Mouse (Mus musculus) CH12.LX (cell line): ENCODE measurements around the gene Fancd2. TPM values are rescaled to one million over a fixed set of nuclear protein-coding genes. Genes with fewer than 3 reads are reported as not detected.

Source experiments
- DNase-seq: peaks from one replicate; pipeline ENCODE4 v3.0.0-alpha.2; 2013; ENCODE audit errors: extremely low read depth
- H3K27ac ChIP-seq: 2 replicates; pipeline ENCODE4 v1.5.1; 2012; ENCODE audit warnings: low read depth, mild to moderate bottlenecking, control low read depth, moderate library complexity; ENCODE audit not compliant: insufficient read depth
- H3K27me3 ChIP-seq: replicated peaks from 2 replicates; pipeline ENCODE3; 2012; ENCODE audit warnings: inconsistent platforms
- H3K36me3 ChIP-seq, 2 experiments: replicated peaks in 1 of 2; 2 replicates each; pipeline versions ENCODE3 to v1.6.1; 2012; ENCODE audit warnings: inconsistent platforms in 1 of 2, low read length in 1 of 2, mild to moderate bottlenecking in 1 of 2, mixed read lengths in 1 of 2, moderate library complexity in 1 of 2; ENCODE audit not compliant: control insufficient read depth in 1 of 2, insufficient read depth in 1 of 2
- H3K4me1 ChIP-seq, 2 experiments: 2 replicates each; pipeline ENCODE4 v1.6.1; 2012; ENCODE audit warnings: inconsistent platforms in 1 of 2, moderate library complexity in 1 of 2; ENCODE audit not compliant: insufficient read depth in 2 of 2, control insufficient read depth in 1 of 2
- H3K4me2 ChIP-seq: 2 replicates; pipeline ENCODE4 v1.6.1; 2012; ENCODE audit warnings: low read depth, mild to moderate bottlenecking, control low read depth; ENCODE audit not compliant: poor library complexity, insufficient read depth, severe bottlenecking
- H3K4me3 ChIP-seq, 3 experiments: fragments of 150-350 bp in 1 of 3; sonication (generic) in 1 of 3; replicated peaks in 1 of 3; 2 replicates each; pipeline versions ENCODE3 to v1.5.1; 2011 to 2012; ENCODE audit warnings: low read depth in 2 of 3, low read length in 2 of 3, mild to moderate bottlenecking in 2 of 3, moderate library complexity in 2 of 3, control low read depth in 1 of 3, improper control_type of control experiment in 1 of 3, inconsistent platforms in 1 of 3, mixed read lengths in 1 of 3; ENCODE audit not compliant: poor library complexity in 1 of 3
- H3K79me2 ChIP-seq: replicated peaks from 2 replicates; pipeline ENCODE4 v1.6.1; 2012; ENCODE audit warnings: mild to moderate bottlenecking, moderate library complexity; ENCODE audit not compliant: control insufficient read depth, poor library complexity, insufficient read depth, severe bottlenecking; ENCODE audit errors: extremely low read depth
- H3K9ac ChIP-seq: 2 replicates; pipeline ENCODE4 v1.6.1; 2012; ENCODE audit warnings: low read depth, mild to moderate bottlenecking, control low read depth, moderate library complexity; ENCODE audit not compliant: insufficient read depth
- H3K9me3 ChIP-seq: replicated peaks from 2 replicates; pipeline ENCODE3; 2012; ENCODE audit warnings: low read length, inconsistent platforms, mixed read lengths
- BHLHE40 ChIP-seq: IDR thresholded peaks from 2 replicates; pipeline ENCODE4 v1.6.1; 2011; ENCODE audit warnings: mild to moderate bottlenecking, low read depth, low read length, improper control_type of control experiment
- CHD1 ChIP-seq: IDR thresholded peaks from 2 replicates; pipeline ENCODE4 v1.6.1; 2012; ENCODE audit warnings: low read depth, low read length, improper control_type of control experiment, inconsistent platforms
- ETS1 ChIP-seq: conservative IDR thresholded peaks from 2 replicates; pipeline ENCODE4 v1.6.1; 2012; ENCODE audit warnings: low read depth, mild to moderate bottlenecking, inconsistent platforms, low read length, improper control_type of control experiment, moderate library complexity
- GABPA ChIP-seq: IDR thresholded peaks from 2 replicates; pipeline ENCODE4 v1.6.1; 2012; ENCODE audit warnings: low read depth, low read length, improper control_type of control experiment, inconsistent platforms; ENCODE audit not compliant: insufficient replicate concordance
- IRF4 ChIP-seq: IDR thresholded peaks from 2 replicates; pipeline ENCODE4 v1.6.1; 2014; ENCODE audit warnings: low read depth, mild to moderate bottlenecking, inconsistent platforms, low read length, improper control_type of control experiment
- JUN ChIP-seq: IDR thresholded peaks from 2 replicates; pipeline ENCODE4 v1.6.1; 2011; ENCODE audit warnings: low read depth, mild to moderate bottlenecking, low read length, improper control_type of control experiment, moderate library complexity; ENCODE audit not compliant: insufficient read depth
- JUND ChIP-seq: conservative IDR thresholded peaks from 2 replicates; pipeline ENCODE4 v1.6.1; 2011; ENCODE audit warnings: low read depth, low read length, improper control_type of control experiment
- KAT2A ChIP-seq: IDR thresholded peaks from 2 replicates; pipeline ENCODE4 v1.6.1; 2012; ENCODE audit warnings: low read length, improper control_type of control experiment, inconsistent platforms; ENCODE audit not compliant: insufficient replicate concordance
- MAFK ChIP-seq: IDR thresholded peaks from 2 replicates; pipeline ENCODE4 v1.6.1; 2011; ENCODE audit warnings: low read length, improper control_type of control experiment; ENCODE audit not compliant: insufficient replicate concordance
- MAX ChIP-seq: IDR thresholded peaks from 2 replicates; pipeline ENCODE4 v1.6.1; 2011; ENCODE audit warnings: low read length, improper control_type of control experiment
- MEF2A ChIP-seq: IDR thresholded peaks from 2 replicates; pipeline ENCODE4 v1.6.1; 2014; ENCODE audit warnings: low read depth, mild to moderate bottlenecking, inconsistent platforms, low read length, improper control_type of control experiment, borderline replicate concordance
- MYC ChIP-seq: IDR thresholded peaks from 2 replicates; pipeline ENCODE4 v1.6.1; 2011; ENCODE audit warnings: low read depth, mild to moderate bottlenecking, improper control_type of control experiment, low read length
- NELFE ChIP-seq: IDR thresholded peaks from 2 replicates; pipeline ENCODE4 v1.6.1; 2011; ENCODE audit warnings: low read depth, low read length, improper control_type of control experiment
- PAX5 ChIP-seq: IDR thresholded peaks from 2 replicates; pipeline ENCODE4 v1.6.1; 2012; ENCODE audit warnings: low read length, inconsistent platforms, mixed read lengths
- POLR2AphosphoS2 ChIP-seq: IDR thresholded peaks from 2 replicates; pipeline ENCODE4 v1.6.1; 2011; ENCODE audit warnings: low read depth, low read length, improper control_type of control experiment
- RAD21 ChIP-seq: IDR thresholded peaks from 2 replicates; pipeline ENCODE4 v1.6.1; 2011; ENCODE audit warnings: low read depth, mild to moderate bottlenecking, low read length, improper control_type of control experiment, moderate library complexity
- SMC3 ChIP-seq: IDR thresholded peaks from 2 replicates; pipeline ENCODE4 v1.6.1; 2011; ENCODE audit warnings: low read depth, low read length, improper control_type of control experiment
- TBP ChIP-seq: conservative IDR thresholded peaks from 2 replicates; pipeline ENCODE4 v1.6.1; 2011; ENCODE audit warnings: low read depth, low read length, improper control_type of control experiment
- UBTF ChIP-seq: IDR thresholded peaks from 2 replicates; pipeline ENCODE4 v1.6.1; 2012; ENCODE audit warnings: low read depth, mild to moderate bottlenecking, inconsistent platforms, low read length, improper control_type of control experiment, moderate library complexity
- USF1 ChIP-seq: IDR thresholded peaks from 2 replicates; pipeline ENCODE4 v1.6.1; 2014; ENCODE audit warnings: low read depth, mild to moderate bottlenecking, inconsistent platforms, low read length, improper control_type of control experiment
- USF2 ChIP-seq: conservative IDR thresholded peaks from 2 replicates; pipeline ENCODE4 v1.6.1; 2011; ENCODE audit warnings: low read depth, low read length, improper control_type of control experiment
- ZC3H11A ChIP-seq: IDR thresholded peaks from 2 replicates; pipeline ENCODE4 v1.6.1; 2012; ENCODE audit warnings: low read depth, mild to moderate bottlenecking, inconsistent platforms, low read length, improper control_type of control experiment
- ZKSCAN1 ChIP-seq: IDR thresholded peaks from 2 replicates; pipeline ENCODE4 v1.6.1; 2012; ENCODE audit warnings: low read depth, inconsistent platforms, low read length, improper control_type of control experiment, borderline replicate concordance
- ZMIZ1 ChIP-seq: IDR thresholded peaks from 2 replicates; pipeline ENCODE4 v1.6.1; 2012; ENCODE audit warnings: low read depth, mild to moderate bottlenecking, inconsistent platforms, low read length, improper control_type of control experiment
- ZNF384 ChIP-seq: IDR thresholded peaks from 2 replicates; pipeline ENCODE4 v1.6.1; 2012; ENCODE audit warnings: low read depth, low read length, improper control_type of control experiment, inconsistent platforms
- dilution Hi-C: fragments of 300-500 bp; cut with MboI; formaldehyde crosslinking; loops from 2 replicates; pipeline ENCODE4 v1.14.3; 2020; ENCODE audit warnings: low sequenced_read_pairs; ENCODE audit not compliant: extremely low pct_unique_long_range_greater_than_20kb, extremely low pct_ligation_motif_present
- in situ Hi-C: fragments of 300-500 bp; cut with MboI; formaldehyde crosslinking; loops from 3 replicates; pipeline ENCODE4 v1.14.3; 2019; ENCODE audit warnings: low sequenced_read_pairs, low pct_ligation_motif_present, low pct_unique_long_range_greater_than_20kb, mixed read lengths
- polyA plus RNA-seq: library from polyadenylated mRNA; unstranded; fragments of >175 nt; gene quantifications from 2 replicates; pipeline ENCODE4 v1.2.1, GENCODE M21; 2012; ENCODE audit warnings: low read depth; ENCODE audit not compliant: insufficient read length
- total RNA-seq, 2 experiments: library from RNA; depleted of rRNA; stranded (reverse); fragments of 300-350 nt in 1 of 2; fragments of >200 nt in 1 of 2; gene quantifications; 2 replicates each; pipeline ENCODE4 v1.2.3; 2012 to 2014

Fancd2 gene
- total and polyA plus RNA-seq, 3 experiments, result 25.5 to 32.7 (median 30.2) TPM

DNA sequence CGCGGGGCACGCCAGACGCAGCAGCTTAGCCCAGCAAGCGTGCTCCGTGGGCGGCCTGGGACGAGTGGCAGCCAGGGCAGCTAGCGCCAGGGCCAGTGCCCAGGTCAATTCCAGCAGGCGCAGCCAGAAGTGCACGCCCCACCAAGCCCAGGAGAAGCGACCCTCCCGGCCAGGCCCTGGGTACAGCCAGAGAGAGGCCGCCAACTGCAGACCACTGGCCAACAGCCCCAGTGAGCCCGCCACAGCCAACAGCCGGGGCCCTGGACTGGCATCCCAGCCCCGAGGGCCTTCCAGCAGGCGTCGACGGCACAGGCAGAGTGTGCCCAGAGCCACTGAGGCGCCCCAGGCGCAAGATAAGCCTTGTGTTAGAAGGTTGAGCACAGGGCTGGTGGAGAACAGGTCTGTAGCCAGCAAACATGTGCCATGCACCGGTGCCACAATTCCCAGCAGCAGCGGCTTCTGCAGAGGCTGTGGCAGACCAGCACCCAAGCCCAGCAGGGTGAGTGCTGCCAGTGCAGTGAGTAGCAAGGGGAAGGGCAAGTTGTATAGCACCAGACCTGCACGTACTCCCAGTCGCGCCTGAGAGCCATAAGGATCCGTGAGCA is 36.3 kb upstream of the Fancd2 start:
- Histone ChIP-seq H3K4me3 (no peak overlapping the region), H3K79me2 (no peaks in the 10 kb centered on the region), H3K27me3 (no peaks in the 10 kb centered on the region), H3K9me3 (no peaks in the 10 kb centered on the region), H3K9ac (no peak overlapping the region), H3K27ac (no peak overlapping the region), H3K4me2 (no peak overlapping the region), H3K36me3 (peaks cover 6 to 44% of the 10 kb centered on the region in 2 experiments), H3K4me1 (peaks cover 0 to 17% of the 10 kb centered on the region in 2 experiments; a peak in 3 of 4 replicates)
- in situ Hi-C loops, result no loop called here
- dilution Hi-C loops, result no loop called here
- TF ChIP-seq MAFK, result no peak
- TF ChIP-seq JUN, result no peak
- no peak for TF ChIP-seq JUND
- no peak for TF ChIP-seq ZKSCAN1
- no peak for TF ChIP-seq POLR2AphosphoS2
- TF ChIP-seq CHD1, result no peak
- TF ChIP-seq MYC, result no peak
- TF ChIP-seq GABPA, result no peak
- DNase-seq, result no peak

DNA sequence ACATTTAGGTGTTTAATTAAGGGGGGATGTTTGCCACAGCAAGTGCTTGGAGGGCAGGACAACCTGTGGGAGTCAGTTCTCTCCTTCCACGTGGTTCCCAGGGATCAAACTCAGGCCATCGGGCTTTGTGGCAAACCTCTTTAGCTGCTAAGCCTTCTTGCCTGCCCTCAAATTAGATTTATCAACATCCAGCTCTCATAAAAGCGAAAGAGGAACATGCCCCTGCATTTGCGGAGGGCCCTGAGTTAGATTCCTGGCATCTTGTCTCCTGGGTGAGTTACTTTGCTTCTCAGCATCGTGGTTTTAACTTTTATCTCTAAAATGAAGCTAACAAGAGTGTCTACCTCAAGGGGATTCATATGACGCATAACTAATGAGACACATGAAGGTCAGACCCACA is 32.1 kb upstream of the Fancd2 start:
- no peak for TF ChIP-seq MYC
- no peak for TF ChIP-seq USF2
- TF ChIP-seq KAT2A, result no peak
- no peak for TF ChIP-seq IRF4
- no peak for TF ChIP-seq USF1
- no peak for TF ChIP-seq PAX5
- no peak for TF ChIP-seq SMC3
- TF ChIP-seq RAD21, result no peak
- TF ChIP-seq BHLHE40, result no peak
- no peak for TF ChIP-seq JUND
- no peak for TF ChIP-seq MAX
- no peak for TF ChIP-seq MEF2A
- TF ChIP-seq ZMIZ1, result no peak
- TF ChIP-seq ZC3H11A, result no peak
- no peak for TF ChIP-seq UBTF
- no peak for TF ChIP-seq ZNF384
- no peak for TF ChIP-seq ETS1
- no peak for TF ChIP-seq MAFK
- TF ChIP-seq NELFE, result no peak
- TF ChIP-seq TBP, result no peak
- dilution Hi-C loops, result no loop called here
- in situ Hi-C loops, result no loop called here

More for the DNA sequence above, 32.1 kb upstream of the Fancd2 start:
- peaks cover 0 to 12% of the 10 kb centered on the region in 2 experiments for H3K36me3 ChIP-seq
- H3K4me1 ChIP-seq, result peaks cover 0 to 10% of the 10 kb centered on the region in 2 experiments; a peak in 2 of 4 replicates
- no peak overlapping the region for H3K4me2 ChIP-seq
- H3K4me3 ChIP-seq, result no peak overlapping the region
- no peaks in the 10 kb centered on the region for H3K79me2 ChIP-seq
- H3K9ac ChIP-seq, result no peak overlapping the region
- no peak overlapping the region for H3K27ac ChIP-seq
- DNase-seq, result no peak
- H3K27me3 ChIP-seq, result no peaks in the 10 kb centered on the region
- H3K9me3 ChIP-seq, result no peaks in the 10 kb centered on the region
